In the genomic region with DNA sequence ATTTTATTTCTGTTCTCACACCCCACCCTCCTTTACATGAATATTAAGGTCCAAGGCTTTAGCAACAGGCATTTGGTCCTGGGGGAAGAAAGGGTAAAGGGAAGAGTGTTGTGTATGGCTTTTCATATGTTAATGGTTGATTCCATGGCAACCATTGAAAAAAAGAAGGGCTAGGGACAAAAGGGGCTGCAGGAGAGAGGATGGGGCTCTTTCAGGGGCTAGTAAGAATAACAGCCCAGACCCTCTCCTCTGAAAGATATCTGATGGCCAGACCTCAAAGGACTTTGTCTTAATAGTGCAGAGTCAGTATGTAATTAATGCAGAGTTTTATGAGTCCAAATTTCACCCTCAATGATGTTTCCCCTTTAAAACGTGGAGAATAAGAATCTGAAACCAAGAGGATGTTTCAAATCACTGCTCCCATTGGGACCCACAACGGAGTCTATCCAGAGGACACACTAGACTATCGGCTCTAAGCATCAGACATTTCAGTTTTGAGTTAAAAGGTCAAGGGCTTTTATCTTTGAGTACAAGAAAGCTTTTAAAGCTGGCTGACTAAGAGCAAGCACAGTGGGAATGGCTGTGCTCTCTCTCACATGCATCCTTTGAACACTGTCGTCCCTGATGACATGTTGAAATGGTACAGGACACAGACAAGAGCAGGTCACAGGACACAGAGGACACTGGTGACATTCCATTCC, we compare ENCODE assay signal across 14 mouse cellular contexts.
A peak's percentile ranks its signal among the peaks of the same experiment; 100 is the strongest.
DNase-seq lines count a peak whose midpoint lies in the region; ATAC-seq lines count a peak whose summit lies in the region.
"Had no signal": no experiment of that assay in that cellular context is flagged by ENCODE, and none has a peak within 500 bp of the region (broad histone marks: within the 10 kb centered on the region; RNA-seq: fewer than 3 reads in every experiment).

No protein-coding gene starts in this region.

- peaks cover 11% of the 10 kb centered on the region for H3K4me1 ChIP-seq in heart, embryonic 13.5 days
- peaks cover 43% of the 10 kb centered on the region for H3K4me1 ChIP-seq in forebrain, embryonic 10.5 days
- peaks cover 4% of the 10 kb centered on the region; the same call in 1 of the 2 replicates for H3K4me1 ChIP-seq in hindbrain, embryonic 15.5 days (replicated peaks)
- peaks cover 6% of the 10 kb centered on the region; the same call in 1 of the 2 replicates for H3K4me1 ChIP-seq in neural tube, embryonic 12.5 days

- no peaks in the 10 kb centered on the region for H3K9me3 ChIP-seq in heart, embryonic 13.5 days
- no peaks in the 10 kb centered on the region for H3K9me3 ChIP-seq in forebrain, embryonic 10.5 days
- no peaks in the 10 kb centered on the region for H3K9me3 ChIP-seq in hindbrain, embryonic 15.5 days
- no peaks in the 10 kb centered on the region for H3K9me3 ChIP-seq in neural tube, embryonic 12.5 days
- H3K9me3 ChIP-seq: heart, embryonic 15.5 days had no signal

- H3K9ac ChIP-seq in heart, embryonic 13.5 days, result no peak overlapping the region
- no peak overlapping the region for H3K9ac ChIP-seq in hindbrain, embryonic 15.5 days
- no peak overlapping the region for H3K9ac ChIP-seq in neural tube, embryonic 12.5 days
- H3K9ac ChIP-seq: heart, embryonic 15.5 days had no signal

- H3K27me3 ChIP-seq in heart, embryonic 13.5 days (replicated peaks), result no peaks in the 10 kb centered on the region
- H3K27me3 ChIP-seq in forebrain, embryonic 10.5 days (ENCODE audit: poor library complexity, severe bottlenecking), result no peaks in the 10 kb centered on the region
- no peaks in the 10 kb centered on the region for H3K27me3 ChIP-seq in hindbrain, embryonic 15.5 days
- H3K27me3 ChIP-seq in neural tube, embryonic 12.5 days (replicated peaks), result no peaks in the 10 kb centered on the region
- H3K27me3 ChIP-seq: heart, embryonic 15.5 days had no signal

- no peak overlapping the region for H3K4me3 ChIP-seq in heart, embryonic 13.5 days
- H3K4me3 ChIP-seq in forebrain, embryonic 10.5 days, result peak overlapping the region; percentile 27; the same call in 1 of the 2 replicates
- H3K4me3 ChIP-seq in hindbrain, embryonic 15.5 days, result no peak overlapping the region
- H3K4me3 ChIP-seq in neural tube, embryonic 12.5 days, result no peak overlapping the region
- H3K4me3 ChIP-seq: heart, embryonic 15.5 days; myocyte had no signal

- WGBS in heart, embryonic 13.5 days, result 24% methylated on average over 4 of the region's 4 CpGs
- WGBS in forebrain, embryonic 10.5 days, result 15% methylated on average over 4 of the region's 4 CpGs
- 2% methylated on average over 4 of the region's 4 CpGs for WGBS in hindbrain, embryonic 15.5 days
- WGBS in neural tube, embryonic 12.5 days, result 5% methylated on average over 4 of the region's 4 CpGs

- no peak for DNase-seq in heart, adult 18-20 months
- peak; percentile 30 for DNase-seq in forebrain, embryonic 10.5 days (ENCODE audit: extremely low spot score, low spot score)
- DNase-seq in frontal cortex, postnatal 36 days (ENCODE audit: low spot score in 2 of 2), result no peak
- DNase-seq in spleen, adult 18-20 months, result no peak
- DNase-seq in lung, postnatal 4 days, result no peak
- DNase-seq: adrenal gland, adult 8-10 months; layer of hippocampus, postnatal 36 days; liver had no signal

- no peak for ATAC-seq in heart, embryonic 13.5 days (ENCODE audit: extremely low read depth, insufficient number of reproducible peaks, low FRiP score, low TSS enrichment)
- ATAC-seq in hindbrain, embryonic 15.5 days (ENCODE audit: low FRiP score, low read depth), result peak; percentile 89
- ATAC-seq in neural tube, embryonic 12.5 days (ENCODE audit: low FRiP score, low read depth), result peak; percentile 94
- ATAC-seq: lung, postnatal 0 days had no signal

- no peak overlapping the region for H3K27ac ChIP-seq in heart, embryonic 13.5 days (replicated peaks)
- peak overlapping the region; percentile 86 for H3K27ac ChIP-seq in forebrain, embryonic 10.5 days
- peak overlapping the region; percentile 69 for H3K27ac ChIP-seq in hindbrain, embryonic 15.5 days (replicated peaks)
- H3K27ac ChIP-seq in neural tube, embryonic 12.5 days, result no peak overlapping the region; the same call in 1 of the 2 replicates
- H3K27ac ChIP-seq: heart, embryonic 15.5 days had no signal

- H3K4me2 ChIP-seq in heart, embryonic 13.5 days, result peak overlapping the region; percentile 28
- no peak overlapping the region for H3K4me2 ChIP-seq in hindbrain, embryonic 15.5 days
- peak overlapping the region; percentile 38 for H3K4me2 ChIP-seq in neural tube, embryonic 12.5 days (replicated peaks)
- H3K4me2 ChIP-seq: heart, embryonic 15.5 days had no signal

- H3K36me3 ChIP-seq in heart, embryonic 13.5 days, result no peaks in the 10 kb centered on the region
- H3K36me3 ChIP-seq in forebrain, embryonic 10.5 days (replicated peaks), result no peaks in the 10 kb centered on the region
- no peaks in the 10 kb centered on the region for H3K36me3 ChIP-seq in hindbrain, embryonic 15.5 days
- no peaks in the 10 kb centered on the region for H3K36me3 ChIP-seq in neural tube, embryonic 12.5 days
- H3K36me3 ChIP-seq: heart, embryonic 15.5 days had no signal

Comparison
In these comparisons a context has a peak if more than half of its experiments do, and no peak if none do; other contexts are left out.
1. H3K27ac ChIP-seq: peak in forebrain, embryonic 10.5 days (single experiment) and hindbrain, embryonic 15.5 days (single experiment); none in heart, embryonic 13.5 days (single experiment) and neural tube, embryonic 12.5 days (single experiment).